Mouse (Mus musculus): ENCODE data around the gene Nr1d2. TPM values are rescaled to one million over a fixed set of nuclear protein-coding genes. Genes with fewer than 3 reads are reported as not detected.

Gene Nr1d2
- 100 to 1,000 TPM in 18 of 26 experiments, 10 to 100 TPM in 8; 50.5 to 201 (median 119) TPM for total RNA-seq (2018; cell fraction: chromatin; rRNA removed)
- total RNA-seq (2018; cell fraction: cytosol; rRNA removed) = 10 to 100 TPM; 14.0 to 44.0 (median 30.0) TPM
- total RNA-seq (2018; cell fraction: nucleus; rRNA removed) = 100 to 1,000 TPM in 11 of 26 experiments, 10 to 100 TPM in 15; 39.2 to 177 (median 89.2) TPM
- polyA plus RNA-seq (2018) = 15.9 to 35.2 TPM (median 29.4 TPM) in 3 replicates

DNA sequence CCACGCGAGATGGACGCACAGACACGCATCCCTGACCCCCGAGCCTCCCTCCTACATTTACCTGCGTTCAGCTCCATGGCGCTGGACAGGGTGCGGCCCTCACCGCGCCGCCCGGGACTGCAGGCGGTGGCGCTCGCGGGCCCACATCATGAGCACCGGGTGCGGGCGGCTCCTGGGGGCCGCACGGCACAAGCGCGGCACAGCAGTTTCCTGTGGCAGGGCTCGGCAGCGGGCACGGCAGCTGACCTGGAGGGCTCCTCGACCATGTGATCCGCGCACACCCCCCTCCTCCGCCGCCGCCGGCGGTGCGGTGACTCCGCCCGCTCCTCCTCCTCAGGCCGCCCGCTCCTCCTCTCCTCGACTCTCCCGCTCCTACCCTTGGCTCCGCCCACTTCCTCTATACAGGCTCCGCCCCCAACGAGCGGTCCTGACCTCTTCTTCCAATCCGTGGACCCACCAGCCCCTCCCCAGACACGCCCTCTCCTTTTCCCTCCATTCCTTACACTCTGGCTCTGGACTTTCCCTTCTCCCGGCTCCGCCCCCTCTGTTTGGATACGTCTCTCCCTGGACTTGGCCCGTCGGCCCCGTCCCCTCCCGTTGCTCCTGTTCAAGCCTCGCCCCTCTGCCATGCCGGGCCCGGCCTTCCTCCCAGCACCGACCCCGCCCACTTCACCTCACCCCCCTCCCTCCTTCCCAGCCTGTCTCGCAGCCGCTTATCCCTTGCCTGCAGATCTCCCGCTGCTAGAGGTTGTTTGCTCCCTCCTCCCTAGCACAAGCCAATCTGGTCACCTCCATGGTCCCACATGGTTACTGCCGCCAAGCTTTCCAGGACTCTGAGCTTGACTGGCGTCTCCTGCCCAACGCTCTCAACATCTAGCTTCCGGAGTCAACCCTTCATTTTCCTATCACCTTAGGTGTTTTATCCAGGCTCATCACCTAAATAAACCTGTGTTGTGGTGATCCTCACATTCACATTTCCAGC is at the start of gene Nr1d2:
Gene Nr1d2 (minus strand): TSS at position 378 of the 982 bp plus-strand sequence.
- Histone ChIP-seq H3K27ac (peak within 1 kb of the TSS; percentile 73), H3K4me3 (ENCODE audit: inconsistent target) (peak within 1 kb of the TSS; percentile 57), H3K79me2 (ENCODE audit: inconsistent target) (peaks cover 31% of the 10 kb centered on the region), H3K36me3 (ENCODE audit: inconsistent target) (no peaks in the 10 kb centered on the region)
- WGBS (ENCODE audit: missing documents) = under 1% methylated on average over 63 of the region's 66 CpGs

DNA sequence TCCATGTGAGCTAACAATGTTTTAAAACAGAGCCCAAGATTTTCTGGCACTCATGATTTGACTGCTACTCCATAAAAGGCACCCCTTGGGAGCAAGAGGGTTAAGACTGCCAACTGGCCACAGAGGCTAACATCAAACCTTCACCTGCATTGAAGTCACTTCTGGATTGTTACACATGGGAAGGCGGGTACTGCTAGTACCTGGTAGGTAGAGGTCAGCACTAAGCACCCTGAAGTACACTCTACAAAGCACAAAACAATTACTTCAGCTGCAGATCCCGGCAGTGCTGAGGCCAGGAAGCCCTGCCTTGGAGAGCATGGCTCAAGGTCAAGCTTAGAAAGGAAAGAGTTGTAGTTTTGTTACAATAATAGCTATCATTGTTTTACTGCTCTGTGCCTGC is 48.5 kb upstream of the Nr1d2 start:
- peaks cover 7% of the 10 kb centered on the region for H3K36me3 ChIP-seq (ENCODE audit: inconsistent target)
- H3K79me2 ChIP-seq (ENCODE audit: inconsistent target) = peaks cover 30% of the 10 kb centered on the region; the same call in 1 of the 2 replicates
- no peak overlapping the region for H3K4me3 ChIP-seq (ENCODE audit: inconsistent target)
- WGBS (ENCODE audit: missing documents) = 93% methylated on average over 2 of the region's 2 CpGs
- no peak overlapping the region for H3K27ac ChIP-seq

GRCm38 (mm10) chr14:18286441-18286840 is 47.5 kb upstream of the Nr1d2 start:
- peaks cover 21% of the 10 kb centered on the region; the same call in 1 of the 2 replicates for H3K79me2 ChIP-seq (ENCODE audit: inconsistent target)
- H3K4me3 ChIP-seq (ENCODE audit: inconsistent target) = no peak overlapping the region
- peaks cover 7% of the 10 kb centered on the region for H3K36me3 ChIP-seq (ENCODE audit: inconsistent target)
- no peak overlapping the region for H3K27ac ChIP-seq
- 100% methylated on average over 2 of the region's 2 CpGs for WGBS (ENCODE audit: missing documents)

- H3K4me3 ChIP-seq (ENCODE audit: inconsistent target) = no peak overlapping the region
- 100% methylated on average over 3 of the region's 3 CpGs for WGBS (ENCODE audit: missing documents)
- peaks cover 7% of the 10 kb centered on the region for H3K36me3 ChIP-seq (ENCODE audit: inconsistent target)
- peaks cover 16% of the 10 kb centered on the region; the same call in 1 of the 2 replicates for H3K79me2 ChIP-seq (ENCODE audit: inconsistent target)
- H3K27ac ChIP-seq = no peak overlapping the region
These were observed 46.5 kb upstream of the Nr1d2 start for GRCm38 (mm10) chr14:18285476-18285875.

DNA sequence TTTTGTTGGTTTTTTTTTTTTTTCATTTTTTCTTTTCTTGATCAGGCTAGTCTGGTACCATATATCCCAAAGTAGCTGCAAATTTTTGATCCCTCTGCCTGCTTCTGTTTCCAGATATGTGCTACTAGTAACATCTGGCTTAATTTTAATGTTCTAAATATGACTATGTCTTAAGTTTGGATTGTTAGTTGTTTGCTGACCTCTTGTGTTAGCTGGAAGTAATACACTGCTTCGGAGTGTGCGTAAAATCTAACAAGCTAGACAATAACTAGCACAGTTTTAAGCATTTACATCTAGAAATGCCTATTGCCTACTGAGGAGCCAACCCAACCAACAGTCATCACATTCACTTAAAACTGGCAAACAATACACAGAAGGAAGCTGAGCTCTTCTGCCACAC is 45.7 kb upstream of the Nr1d2 start:
- Histone ChIP-seq H3K79me2 (ENCODE audit: inconsistent target) (peaks cover 16% of the 10 kb centered on the region; the same call in 1 of the 2 replicates), H3K27ac (no peak overlapping the region), H3K36me3 (ENCODE audit: inconsistent target) (peaks cover 7% of the 10 kb centered on the region), H3K4me3 (ENCODE audit: inconsistent target) (no peak overlapping the region)
- WGBS (ENCODE audit: missing documents) = 82% methylated on average over 2 of the region's 2 CpGs

- Histone ChIP-seq H3K27ac (no peak overlapping the region), H3K36me3 (ENCODE audit: inconsistent target) (peaks cover 30% of the 10 kb centered on the region), H3K4me3 (ENCODE audit: inconsistent target) (no peak overlapping the region), H3K79me2 (ENCODE audit: inconsistent target) (no peaks in the 10 kb centered on the region)
- 93% methylated on average over 5 of the region's 5 CpGs for WGBS (ENCODE audit: missing documents)
These were observed 41.4 kb upstream of the Nr1d2 start for GRCm38 (mm10) chr14:18280375-18280774.

DNA sequence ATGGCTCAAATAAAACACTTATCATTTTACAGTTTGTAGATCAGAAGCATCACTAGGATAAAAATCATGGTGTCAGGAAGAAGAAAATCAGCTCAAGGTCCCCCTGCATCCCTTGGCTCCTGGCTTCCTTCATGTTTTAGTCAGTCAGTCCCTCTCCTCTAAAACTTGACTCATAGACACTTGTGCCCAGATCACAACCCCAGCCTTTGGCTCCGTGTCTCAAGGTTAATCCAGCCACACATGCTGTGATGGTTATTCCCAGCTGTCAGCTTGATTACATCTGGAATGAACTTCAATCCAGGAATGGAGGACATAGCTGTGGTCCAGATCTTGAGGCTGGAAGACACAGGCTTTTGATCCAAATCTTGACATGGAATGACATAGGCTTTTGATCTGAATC is 35.6 kb upstream of the Nr1d2 start:
- Histone ChIP-seq H3K36me3 (ENCODE audit: inconsistent target) (peaks cover 23% of the 10 kb centered on the region), H3K4me3 (ENCODE audit: inconsistent target) (no peak overlapping the region), H3K79me2 (ENCODE audit: inconsistent target) (peaks cover 12% of the 10 kb centered on the region), H3K27ac (no peak overlapping the region)
- WGBS (ENCODE audit: missing documents) = 100% methylated on average over 1 of the region's 1 CpGs

DNA sequence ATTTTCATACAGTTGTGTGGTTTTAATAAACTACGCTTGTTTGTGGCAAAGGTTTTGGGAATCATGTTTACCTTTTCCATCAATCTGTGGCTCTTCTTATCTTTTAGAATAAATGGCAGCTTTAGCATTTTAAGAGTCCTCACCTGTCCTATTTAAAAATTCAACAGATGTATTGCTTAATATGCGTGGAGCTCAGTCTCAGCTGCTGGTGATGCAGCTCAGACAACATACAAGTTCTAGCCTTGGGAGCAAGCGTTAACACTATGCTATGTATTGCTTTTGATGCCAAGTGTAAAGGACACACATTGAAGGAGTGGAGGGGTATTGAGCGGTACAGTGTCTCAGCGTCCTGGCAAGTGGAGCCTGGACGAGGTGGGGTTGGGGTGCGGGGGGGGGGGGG is 32.7 kb upstream of the Nr1d2 start:
- peak overlapping the region; percentile 52 for H3K27ac ChIP-seq
- H3K36me3 ChIP-seq (ENCODE audit: inconsistent target) = peaks cover 11% of the 10 kb centered on the region; the same call in 1 of the 2 replicates
- H3K4me3 ChIP-seq (ENCODE audit: inconsistent target) = peak overlapping the region; percentile 66
- 14% methylated on average over 7 of the region's 7 CpGs for WGBS (ENCODE audit: missing documents)
- peaks cover 22% of the 10 kb centered on the region for H3K79me2 ChIP-seq (ENCODE audit: inconsistent target)

DNA sequence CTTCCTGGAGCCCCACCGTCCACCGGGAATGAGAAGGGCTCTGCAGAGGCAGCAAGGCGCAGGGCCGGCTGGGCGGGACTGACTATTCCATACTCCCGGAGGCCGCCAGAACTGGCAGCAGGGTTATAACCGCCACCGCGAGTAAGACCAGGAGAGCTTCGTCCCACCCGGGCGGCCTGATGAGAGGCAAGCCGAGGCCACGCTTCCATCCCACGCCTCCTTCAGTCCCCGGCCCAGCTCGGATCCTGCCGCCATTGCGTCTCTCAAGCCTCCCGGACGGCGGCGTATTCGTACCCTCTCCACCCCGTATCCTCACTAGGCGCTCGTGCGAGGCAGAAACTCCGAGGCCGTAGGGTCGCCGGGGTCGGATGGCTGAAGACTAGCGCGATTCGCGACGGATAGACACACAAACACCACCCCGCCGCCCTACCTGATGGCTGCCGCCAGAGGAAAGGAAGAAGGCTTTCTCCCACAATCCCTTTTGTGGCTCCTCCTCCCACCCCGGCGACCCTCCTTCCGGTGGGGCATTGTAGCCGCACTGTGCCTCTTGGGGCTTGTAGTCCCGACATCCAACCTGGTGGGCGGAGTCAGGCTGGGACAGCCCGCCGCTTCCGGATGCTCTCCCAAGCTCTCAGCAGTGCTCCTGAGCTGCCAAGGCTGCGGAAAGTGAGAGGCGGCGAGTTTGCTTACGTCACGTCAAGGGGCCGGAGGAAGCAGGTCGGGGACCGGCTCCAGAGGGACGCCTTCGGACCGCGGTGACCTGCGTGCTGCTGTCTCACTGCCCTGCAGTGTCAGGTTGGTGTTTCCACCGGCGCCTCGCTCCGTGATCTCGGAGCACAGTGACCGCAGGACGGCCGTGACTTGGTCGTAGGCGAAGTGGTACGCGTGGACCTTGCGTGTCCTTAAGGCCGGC is 31.9 kb upstream of the Nr1d2 start, which contains the start of the genes Nkiras1 and Rpl15:
Gene Nkiras1 (plus strand): TSS at position 608 of the 913 bp plus-strand sequence.
Gene Rpl15 (minus strand): TSS at position 863 of the 913 bp plus-strand sequence.
- Histone ChIP-seq H3K36me3 (ENCODE audit: inconsistent target) (peaks cover 11% of the 10 kb centered on the region; the same call in 1 of the 2 replicates), H3K79me2 (ENCODE audit: inconsistent target) (peaks cover 22% of the 10 kb centered on the region), H3K27ac (peak within 1 kb of the TSS; percentile 52), H3K4me3 (ENCODE audit: inconsistent target) (peak within 1 kb of the TSS; percentile 75)
- under 1% methylated on average over 77 of the region's 78 CpGs for WGBS (ENCODE audit: missing documents)

GRCm38 (mm10) chr14:18269947-18270528 is 31.1 kb upstream of the Nr1d2 start:
- peak overlapping the region; percentile 51 for H3K27ac ChIP-seq
- 2% methylated on average over 14 of the region's 24 CpGs for WGBS (ENCODE audit: missing documents)
- H3K4me3 ChIP-seq (ENCODE audit: inconsistent target) = peak overlapping the region; percentile 75

DNA sequence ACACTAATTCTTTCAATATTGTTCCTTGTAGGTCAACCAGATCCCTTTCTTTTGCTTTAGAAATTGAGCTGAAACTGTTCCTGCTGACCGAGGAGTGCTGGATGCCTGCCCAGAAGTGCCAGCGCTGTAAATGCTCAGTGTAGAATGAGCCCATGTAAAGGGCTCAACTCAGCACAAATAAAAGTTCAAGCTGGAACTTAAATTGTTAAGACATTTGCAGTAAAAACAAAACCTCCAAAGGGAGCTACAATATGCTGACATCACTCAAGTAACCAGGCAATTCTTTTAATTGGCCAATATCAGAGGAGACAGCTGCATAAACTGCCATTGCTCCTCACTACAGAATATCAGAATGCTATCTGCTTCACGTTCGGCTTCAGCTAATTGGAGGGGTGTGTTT is 24.5 kb upstream of the Nr1d2 start:
- WGBS (ENCODE audit: missing documents) = 40% methylated on average over 4 of the region's 4 CpGs

More at GRCm38 (mm10) chr14:18269947-18270528, 31.1 kb upstream of the Nr1d2 start:
- peaks cover 11% of the 10 kb centered on the region; the same call in 1 of the 2 replicates for H3K36me3 ChIP-seq (ENCODE audit: inconsistent target)
- H3K79me2 ChIP-seq (ENCODE audit: inconsistent target) = peaks cover 22% of the 10 kb centered on the region

GRCm38 (mm10) chr14:18261203-18261602 is 22.3 kb upstream of the Nr1d2 start:
- H3K27ac ChIP-seq = no peak overlapping the region
- WGBS (ENCODE audit: missing documents) = 96% methylated on average over 3 of the region's 3 CpGs
- H3K36me3 ChIP-seq (ENCODE audit: inconsistent target) = no peaks in the 10 kb centered on the region

More for the DNA sequence above, 24.5 kb upstream of the Nr1d2 start:
- H3K36me3 ChIP-seq (ENCODE audit: inconsistent target) = peaks cover 11% of the 10 kb centered on the region; the same call in 1 of the 2 replicates
- H3K27ac ChIP-seq = no peak overlapping the region
- H3K4me3 ChIP-seq (ENCODE audit: inconsistent target) = no peak overlapping the region
- peaks cover 3% of the 10 kb centered on the region; the same call in 1 of the 2 replicates for H3K79me2 ChIP-seq (ENCODE audit: inconsistent target)

DNA sequence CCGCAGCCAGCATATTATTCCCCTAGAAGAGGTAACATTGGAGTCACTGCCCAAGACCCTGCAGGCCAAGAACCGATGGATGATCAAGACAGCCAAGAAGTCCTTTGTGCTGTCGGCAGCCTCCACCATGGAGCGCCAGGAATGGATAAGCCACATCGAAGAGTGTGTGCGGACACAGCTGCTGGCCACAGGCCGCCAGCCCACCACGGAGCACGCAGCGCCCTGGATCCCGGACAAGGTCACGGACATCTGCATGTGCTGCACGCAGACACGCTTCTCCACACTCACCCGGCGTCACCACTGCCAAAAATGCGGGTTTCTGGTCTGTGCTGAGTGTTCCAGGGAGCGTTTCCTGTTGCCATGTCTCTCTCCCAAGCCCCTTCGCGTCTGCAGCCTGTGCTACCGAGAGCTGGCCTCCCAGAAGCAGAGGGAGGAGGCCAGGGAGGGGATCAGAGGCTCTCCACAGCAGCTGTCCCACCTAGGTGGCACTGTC is 3.8 kb upstream of the Nr1d2 start:
- Histone ChIP-seq H3K27ac (no peak overlapping the region), H3K36me3 (ENCODE audit: inconsistent target) (no peaks in the 10 kb centered on the region), H3K79me2 (ENCODE audit: inconsistent target) (peaks cover 3% of the 10 kb centered on the region), H3K4me3 (ENCODE audit: inconsistent target) (no peak overlapping the region)
- 89% methylated on average over 21 of the region's 21 CpGs for WGBS (ENCODE audit: missing documents)

More at GRCm38 (mm10) chr14:18261203-18261602, 22.3 kb upstream of the Nr1d2 start:
- no peak overlapping the region for H3K4me3 ChIP-seq (ENCODE audit: inconsistent target)
- no peaks in the 10 kb centered on the region for H3K79me2 ChIP-seq (ENCODE audit: inconsistent target)
